Mouse (Mus musculus): ENCODE measurements around the gene Ten1.

DNA sequence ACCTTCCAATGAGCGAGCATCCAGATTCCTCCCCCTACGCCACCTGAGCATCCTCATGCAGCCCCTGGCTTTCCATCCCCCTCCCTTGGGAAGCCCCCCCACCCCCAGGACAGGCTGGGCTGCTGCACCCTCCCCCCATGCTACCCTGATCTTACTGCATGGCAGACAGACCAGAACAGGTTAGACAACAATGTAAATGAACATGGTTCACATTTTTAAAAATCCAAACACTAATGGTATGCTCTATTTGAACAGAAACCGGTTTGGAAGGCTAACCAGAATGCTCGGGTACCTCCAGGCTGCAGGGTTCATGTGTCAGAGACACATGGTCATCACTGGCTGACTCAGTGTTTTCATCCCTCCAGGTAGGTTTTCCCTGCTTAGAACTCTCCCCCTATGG lies 30.0 kb downstream of the Ten1 start:
- TF ChIP-seq GATA1 (IDR thresholded peaks at IDR 0.05; ENCODE audit: borderline replicate concordance, low read length) (no peak), FLI1 (IDR thresholded peaks at IDR 0.05; ENCODE audit: low read length) (no peak)
